Mouse (Mus musculus) B cell, adult 62 days (primary cell): Measurements from ENCODE around the gene Akap5. TPM values are rescaled to one million over a fixed set of nuclear protein-coding genes. Genes with fewer than 3 reads are reported as not detected.

Experiments
- total RNA-seq: library from RNA; stranded (reverse); gene quantifications from 4 replicates; pipeline ENCODE4 v1.2.4, GENCODE M21; 2023

Akap5 gene
- total RNA-seq = 1.4 to 2.0 TPM (median 1.8 TPM) in 4 replicates

DNA sequence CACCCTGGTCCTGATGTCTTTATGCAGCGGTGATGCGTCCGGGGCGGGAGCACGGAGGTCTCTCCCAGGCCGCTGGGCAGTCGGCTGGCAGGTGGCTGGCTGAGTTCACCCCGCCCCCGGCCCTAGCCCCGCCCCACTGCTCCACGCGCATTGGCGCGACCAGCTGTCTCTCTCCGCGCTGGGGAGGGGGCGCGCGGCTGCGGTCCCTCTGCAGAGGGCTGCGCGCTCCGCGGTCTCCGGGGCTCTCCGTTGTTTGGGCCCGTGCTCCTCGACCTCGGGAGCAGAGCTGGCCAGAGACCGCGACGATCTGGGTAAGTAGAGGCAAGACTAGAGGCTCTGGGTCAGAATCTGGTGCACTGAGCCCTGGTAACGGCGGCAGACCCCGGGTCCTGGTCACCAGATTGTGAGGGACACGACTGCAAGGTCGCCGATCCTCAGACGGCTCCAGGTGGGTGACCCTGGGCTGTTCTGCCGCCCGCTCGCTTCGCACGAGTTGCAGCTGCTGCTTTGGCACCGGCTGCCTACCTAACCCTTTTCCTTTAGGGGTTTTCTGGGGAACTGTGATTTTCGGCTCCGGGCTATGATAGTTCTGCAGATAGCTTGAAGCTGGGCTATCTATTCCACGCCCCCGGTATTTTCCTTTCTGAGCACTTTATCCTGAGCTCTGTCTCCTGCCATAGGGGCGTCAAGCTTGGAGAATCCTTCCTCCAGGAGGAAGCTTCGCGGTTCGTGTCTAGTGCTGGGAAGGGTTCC is at the start of gene Akap5:
Gene Akap5, plus strand, starts transcription at position 213 of the 753 bp plus-strand sequence.

DNA sequence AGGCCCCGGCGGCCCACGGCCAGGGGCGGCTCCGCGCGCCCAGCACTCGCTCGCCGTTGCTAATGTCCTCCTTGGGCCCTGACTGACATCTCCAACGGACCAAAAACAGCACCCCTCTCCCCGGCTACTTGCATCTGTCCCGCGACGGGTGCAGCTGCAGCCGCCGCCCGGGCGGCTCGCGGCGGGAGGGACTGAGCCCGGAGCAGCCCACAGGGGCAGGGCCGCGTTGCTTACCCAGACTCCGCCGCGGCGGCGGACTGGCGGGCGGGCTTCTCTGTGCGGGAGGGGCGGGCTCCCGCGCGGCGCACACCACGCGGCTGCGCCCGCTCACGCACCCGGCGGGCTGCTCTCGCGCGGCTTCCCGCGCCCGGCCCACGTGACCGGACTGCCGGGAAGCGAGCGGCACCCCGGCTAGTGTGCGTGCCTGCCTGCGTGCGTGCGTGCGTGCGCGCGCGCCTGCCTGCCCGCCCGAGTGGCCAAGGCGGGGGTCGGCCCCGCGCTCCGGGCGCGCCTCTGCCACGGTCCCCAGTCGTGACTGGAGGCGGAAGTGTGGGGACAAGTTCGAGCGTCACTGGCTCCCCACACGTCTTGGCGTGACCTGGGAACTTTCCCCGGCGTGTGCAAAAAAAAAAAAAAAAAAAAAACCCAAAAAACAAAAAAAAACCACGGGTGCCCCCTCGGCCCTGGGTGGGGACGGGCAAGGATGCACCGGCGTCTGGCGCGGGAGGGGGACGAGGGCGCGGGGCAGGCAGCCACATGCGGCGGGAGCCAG is 44.7 kb downstream of the Akap5 start, which contains the start of gene Zbtb25:
Gene Zbtb25, minus strand, starts transcription at position 397 of the 772 bp plus-strand sequence.

DNA sequence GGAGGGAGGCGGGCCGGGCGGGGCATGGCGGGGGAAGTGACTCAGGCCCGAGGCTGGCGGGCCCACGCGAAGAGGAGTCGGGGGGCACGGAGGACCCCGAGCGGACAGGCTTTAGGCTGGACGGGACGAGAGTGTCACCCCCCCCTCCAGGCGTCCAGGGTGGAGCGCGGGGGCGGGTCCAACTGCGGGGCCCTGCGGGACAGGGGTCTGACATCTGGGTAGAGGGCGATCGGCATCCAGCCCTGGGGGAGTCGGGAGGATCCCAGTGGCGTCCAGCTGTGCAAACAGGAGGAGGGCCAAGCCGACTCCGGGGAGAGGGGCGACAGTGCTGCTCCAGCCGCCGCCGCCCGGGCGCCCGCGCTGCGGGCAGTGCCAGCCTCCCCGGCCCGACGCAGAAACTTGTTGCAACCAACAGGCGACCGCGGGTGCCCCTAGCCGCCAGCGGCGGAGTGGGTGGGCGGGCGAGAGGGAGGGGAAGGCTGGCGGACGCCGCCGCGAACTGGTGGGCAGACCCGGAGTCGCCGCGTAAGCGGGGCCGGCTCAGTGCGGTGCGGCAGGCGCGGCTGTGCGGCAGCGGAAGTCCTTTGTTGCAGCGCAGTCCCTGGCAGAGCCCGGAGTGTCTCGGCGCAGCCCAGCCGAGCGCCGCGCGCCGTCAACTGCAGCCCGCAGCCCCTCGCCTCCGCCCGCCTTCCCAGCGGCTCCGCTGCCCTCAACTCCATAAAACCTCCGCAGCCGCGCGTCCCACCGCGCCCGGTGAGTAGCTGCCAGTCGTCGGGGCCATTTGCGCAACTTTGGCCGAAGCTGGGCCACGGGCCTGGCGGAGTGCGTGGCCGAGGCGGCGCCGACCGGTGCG is 45.5 kb downstream of the Akap5 start, which contains the start of gene Zbtb1:
Gene Zbtb1, plus strand, starts transcription at position 289 of the 853 bp plus-strand sequence.

Other genes with a start within 250 kb of the Akap5 start
- gene Esr2, start 147.6 kb upstream of the Akap5 start, total RNA-seq = 0.16 to 0.39 TPM in 2 of 4 replicates, not detected in the others
- 0.78 to 1.1 TPM (median 0.80 TPM) in 4 replicates for gene Tex21, start 78.1 kb upstream of the Akap5 start, total RNA-seq
- gene Mthfd1, start 69.6 kb upstream of the Akap5 start, total RNA-seq = 55.8 to 62.5 TPM (median 61.1 TPM) in 4 replicates
- 32.4 to 42.1 TPM (median 40.0 TPM) in 4 replicates for gene Zbtb25, start 44.7 kb downstream of the Akap5 start, total RNA-seq
- 15.8 to 16.7 TPM (median 16.4 TPM) in 4 replicates for gene Zbtb1, start 45.4 kb downstream of the Akap5 start, total RNA-seq
- gene Hspa2, start 79.3 kb downstream of the Akap5 start, total RNA-seq = 13.3 to 15.9 TPM (median 14.7 TPM) in 4 replicates
- not detected in 4 replicates for gene Ppp1r36, start 92.6 kb downstream of the Akap5 start, total RNA-seq
- gene Plekhg3, start 206.0 kb downstream of the Akap5 start, total RNA-seq = 27.0 to 33.7 TPM (median 28.5 TPM) in 4 replicates